26 mouse cellular contexts compared by ENCODE assay signal in genomic region chr6:134352881-134353280, GRCm38 (mm10).
"Had no signal": no experiment of that assay in that cellular context is flagged by ENCODE, and none has a peak within 500 bp of the region (broad histone marks: within the 10 kb centered on the region; RNA-seq: fewer than 3 reads in every experiment).

No protein-coding gene starts in this region.

- H3K27ac ChIP-seq: hindbrain, embryonic 10.5 days; hindbrain, embryonic 12.5 days; hindbrain, embryonic 14.5 days; intestine, embryonic 15.5 days; kidney, embryonic 15.5 days; kidney, postnatal 0 days; limb, embryonic 10.5 days; limb, embryonic 12.5 days; liver, embryonic 13.5 days had no signal

- DNase-seq: gastrocnemius, postnatal 14 days; gastrocnemius, postnatal 36 days; heart, adult 18-20 months; heart, postnatal 10 days; heart, postnatal 4 days; kidney, adult 18-20 months; kidney, adult 9 months; kidney, postnatal 14 days; kidney, postnatal 36 days; layer of hippocampus, adult 9-11 months; layer of hippocampus, postnatal 36 days; liver; liver, embryonic 13.5 days had no signal

- H3K4me1 ChIP-seq: heart, embryonic 12.5 days; hindbrain, embryonic 10.5 days; hindbrain, embryonic 12.5 days; intestine, embryonic 15.5 days; kidney, embryonic 15.5 days; limb, embryonic 10.5 days; limb, embryonic 12.5 days; liver, embryonic 13.5 days had no signal

- H3K27me3 ChIP-seq: heart, embryonic 12.5 days; hindbrain, embryonic 12.5 days; intestine, embryonic 15.5 days; kidney, embryonic 15.5 days; limb, embryonic 12.5 days; liver, embryonic 13.5 days had no signal

- H3K36me3 ChIP-seq: heart, embryonic 12.5 days; hindbrain, embryonic 10.5 days; hindbrain, embryonic 12.5 days; intestine, embryonic 15.5 days; kidney, embryonic 15.5 days; limb, embryonic 10.5 days; limb, embryonic 12.5 days; liver, embryonic 13.5 days had no signal

- H3K9me3 ChIP-seq: heart, embryonic 12.5 days; hindbrain, embryonic 10.5 days; hindbrain, embryonic 12.5 days; intestine, embryonic 15.5 days; kidney, embryonic 15.5 days; limb, embryonic 10.5 days; limb, embryonic 12.5 days; liver, embryonic 13.5 days had no signal

- H3K4me2 ChIP-seq: heart, embryonic 12.5 days; hindbrain, embryonic 12.5 days; hindbrain, embryonic 14.5 days; intestine, embryonic 15.5 days; kidney, embryonic 15.5 days; limb, embryonic 12.5 days; liver, embryonic 11.5 days; liver, embryonic 13.5 days had no signal

- H3K9ac ChIP-seq: heart, embryonic 12.5 days; hindbrain, embryonic 12.5 days; hindbrain, embryonic 14.5 days; intestine, embryonic 15.5 days; kidney, embryonic 15.5 days; limb, embryonic 12.5 days; liver, embryonic 13.5 days had no signal

- H3K4me3 ChIP-seq: heart, embryonic 12.5 days; hindbrain, embryonic 10.5 days; hindbrain, embryonic 12.5 days; intestine, embryonic 15.5 days; kidney, embryonic 15.5 days; limb, embryonic 10.5 days; limb, embryonic 12.5 days; liver, embryonic 13.5 days had no signal

- ATAC-seq: hindbrain, embryonic 16.5 days; inflammation-experienced regulatory T-cells, adult 6 months; intestine, embryonic 15.5 days; intestine, postnatal 0 days had no signal
